8 mouse cellular contexts compared by ENCODE assay signal in genomic region chr11:60176182-60176974, GRCm38 (mm10). TPM values are rescaled to one million over a fixed set of nuclear protein-coding genes. Genes with fewer than 3 reads are reported as not detected.
DNase-seq lines count a peak whose midpoint lies in the region; ATAC-seq and TF ChIP-seq lines count a peak whose summit lies in the region.

No protein-coding gene starts in this region.

- H3K4me2 ChIP-seq in forebrain, embryonic 11.5 days (ENCODE audit: low read depth, low read length, severe bottlenecking) = peak overlapping the region; percentile 100
- H3K4me2 ChIP-seq in heart, embryonic 15.5 days = peak overlapping the region; percentile 98
- peak overlapping the region; percentile 100 for H3K4me2 ChIP-seq in kidney, postnatal 0 days (ENCODE audit: low read length)
- H3K4me2 ChIP-seq in liver, embryonic 12.5 days = peak overlapping the region; percentile 92

- H3K4me1 ChIP-seq in bone marrow, adult 2 months (ENCODE audit: control insufficient read depth, insufficient read depth, low read length) = peaks cover 4% of the 10 kb centered on the region
- H3K4me1 ChIP-seq in forebrain, embryonic 11.5 days (replicated peaks; ENCODE audit: control insufficient read depth, insufficient read depth, low read length) = peaks cover 24% of the 10 kb centered on the region
- H3K4me1 ChIP-seq in heart, embryonic 15.5 days (replicated peaks) = peaks cover 96% of the 10 kb centered on the region
- peaks cover 40% of the 10 kb centered on the region for H3K4me1 ChIP-seq in kidney, postnatal 0 days (replicated peaks; ENCODE audit: insufficient read depth, low read length)
- H3K4me1 ChIP-seq in liver, embryonic 12.5 days = peaks cover 95% of the 10 kb centered on the region

- peak; percentile 81 for DNase-seq in A20 (ENCODE audit: low read depth, low spot score)
- peak; percentile 87 for DNase-seq in forebrain, embryonic 11.5 days (ENCODE audit: low spot score)
- DNase-seq in kidney, postnatal 0 days (ENCODE audit: low spot score) = peak; percentile 80
- peak; percentile 44 for DNase-seq in naive thymus-derived CD4-positive, alpha-beta T cell, adult 2 months (ENCODE audit: low read depth)
- peak; percentile 56 for DNase-seq in splenic B cell, adult 2 months (ENCODE audit: low read depth, low spot score)

- under 1% methylated on average over 71 of the region's 71 CpGs for WGBS in bone marrow, adult 2 months
- WGBS in forebrain, embryonic 11.5 days = under 1% methylated on average over 66 of the region's 71 CpGs
- under 1% methylated on average over 71 of the region's 71 CpGs for WGBS in heart, embryonic 15.5 days
- WGBS in kidney, postnatal 0 days = 2% methylated on average over 71 of the region's 71 CpGs
- WGBS in liver, embryonic 12.5 days (ENCODE audit: insufficient replicate concordance) = under 1% methylated on average over 71 of the region's 71 CpGs

- peak overlapping the region; percentile 79 for H3K9ac ChIP-seq in forebrain, embryonic 11.5 days (ENCODE audit: low read length)
- H3K9ac ChIP-seq in heart, embryonic 15.5 days = peak overlapping the region; percentile 72
- peak overlapping the region; percentile 74 for H3K9ac ChIP-seq in kidney, postnatal 0 days (ENCODE audit: low read depth, low read length)
- peak overlapping the region; percentile 78 for H3K9ac ChIP-seq in liver, embryonic 12.5 days

- no peak for TF ChIP-seq POLR2A in bone marrow, adult 2 months (IDR thresholded peaks at IDR 0.05; ENCODE audit: borderline replicate concordance, control insufficient read depth, low read depth, low read length)

- no peaks in the 10 kb centered on the region for H3K36me3 ChIP-seq in forebrain, embryonic 11.5 days (ENCODE audit: control insufficient read depth, insufficient read depth, low read length)
- H3K36me3 ChIP-seq in heart, embryonic 15.5 days = no peaks in the 10 kb centered on the region
- H3K36me3 ChIP-seq in kidney, postnatal 0 days (ENCODE audit: insufficient read depth, low read length) = 0 out of 2 replicates have a peak, but pooled peaks cover 2% of the 10 kb centered on the region
- peaks cover 18% of the 10 kb centered on the region for H3K36me3 ChIP-seq in liver, embryonic 12.5 days
- no peaks in the 10 kb centered on the region for H3K36me3 ChIP-seq in splenic B cell, adult 2 months (ENCODE audit: control insufficient read depth, insufficient read depth, low read length, poor library complexity, severe bottlenecking)

- no peaks in the 10 kb centered on the region for H3K9me3 ChIP-seq in forebrain, embryonic 11.5 days (ENCODE audit: control insufficient read depth, low read length)
- H3K9me3 ChIP-seq in heart, embryonic 15.5 days (replicated peaks) = no peaks in the 10 kb centered on the region
- H3K9me3 ChIP-seq in kidney, postnatal 0 days (replicated peaks; ENCODE audit: low read length) = no peaks in the 10 kb centered on the region
- H3K9me3 ChIP-seq in liver, embryonic 12.5 days (replicated peaks) = no peaks in the 10 kb centered on the region

- H3K4me3 ChIP-seq in bone marrow, adult 2 months (replicated peaks; ENCODE audit: control insufficient read depth, low read depth, low read length) = peak overlapping the region; percentile 42
- H3K4me3 ChIP-seq in forebrain, embryonic 11.5 days (ENCODE audit: low read depth, low read length) = peak overlapping the region; percentile 59
- H3K4me3 ChIP-seq in heart, embryonic 15.5 days = peak overlapping the region; percentile 64
- H3K4me3 ChIP-seq in kidney, postnatal 0 days (replicated peaks; ENCODE audit: low read depth, low read length) = peak overlapping the region; percentile 67
- peak overlapping the region; percentile 65 for H3K4me3 ChIP-seq in liver, embryonic 12.5 days

- peak; percentile 53 for ATAC-seq in forebrain, embryonic 11.5 days (replicated peaks; ENCODE audit: low FRiP score)
- peak; percentile 67 for ATAC-seq in heart, embryonic 15.5 days (replicated peaks; ENCODE audit: insufficient number of reproducible peaks, insufficient read depth, low FRiP score, low read depth)
- ATAC-seq in kidney, postnatal 0 days (replicated peaks; ENCODE audit: low FRiP score, low read depth) = peak; percentile 27
- ATAC-seq in liver, embryonic 12.5 days = peak; percentile 60

- H3K27ac ChIP-seq in bone marrow, adult 2 months (ENCODE audit: control insufficient read depth, insufficient read depth, low read depth, low read length, poor library complexity) = no peak overlapping the region; the same call in 1 of the 2 replicates
- peak overlapping the region; percentile 94 for H3K27ac ChIP-seq in forebrain, embryonic 11.5 days (ENCODE audit: low read depth, low read length)
- H3K27ac ChIP-seq in heart, embryonic 15.5 days = peak overlapping the region; percentile 99
- H3K27ac ChIP-seq in kidney, postnatal 0 days = peak overlapping the region; percentile 85
- peak overlapping the region; percentile 80 for H3K27ac ChIP-seq in liver, embryonic 12.5 days

- no peak for TF ChIP-seq CTCF in bone marrow, adult 2 months (IDR thresholded peaks at IDR 0.05; ENCODE audit: control insufficient read depth, insufficient read depth, low read length)
- peak; percentile 48 for TF ChIP-seq CTCF in kidney, postnatal 0 days (IDR thresholded peaks at IDR 0.05; ENCODE audit: low read depth)

- H3K27me3 ChIP-seq in forebrain, embryonic 11.5 days (ENCODE audit: control insufficient read depth, insufficient read depth, low read length) = no peaks in the 10 kb centered on the region
- H3K27me3 ChIP-seq in heart, embryonic 15.5 days = no peaks in the 10 kb centered on the region
- H3K27me3 ChIP-seq in kidney, postnatal 0 days (ENCODE audit: insufficient read depth, low read length) = no peaks in the 10 kb centered on the region
- H3K27me3 ChIP-seq in liver, embryonic 12.5 days (replicated peaks) = peaks cover 11% of the 10 kb centered on the region
- H3K27me3 ChIP-seq in splenic B cell, adult 2 months (ENCODE audit: control insufficient read depth, insufficient read depth, low read length, poor library complexity, severe bottlenecking) = no peaks in the 10 kb centered on the region

RNA-seq across cellular contexts. Expression of gene Srebf1, which starts 46.0 kb away (rescaled TPM):
- 17.7 and 37.3 TPM in 2 replicates for polyA plus RNA-seq in bone marrow, adult 2 months (2011; ENCODE audit: insufficient read depth, insufficient read length, low replicate concordance, missing spikeins)
- polyA plus RNA-seq in forebrain, embryonic 11.5 days (2014; fragmentation: Nextera tagmentation; extraction: Ambion mirVana) = 63.9 and 68.7 TPM in 2 replicates
- 36.5 and 61.1 TPM in 2 replicates for polyA plus RNA-seq in heart, embryonic 15.5 days (2015; fragmentation: Nextera tagmentation; extraction: Ambion mirVana)
- polyA plus RNA-seq in kidney, postnatal 0 days (2015; fragmentation: Nextera tagmentation; extraction: Ambion mirVana) = 44.4 and 50.6 TPM in 2 replicates
- polyA plus RNA-seq in liver, embryonic 12.5 days (2016; fragmentation: Nextera tagmentation; extraction: Ambion mirVana) = 45.7 and 50.9 TPM in 2 replicates
